Mouse (Mus musculus): ENCODE data around the gene Rcc1l. TPM values are rescaled to one million over a fixed set of nuclear protein-coding genes. Genes with fewer than 3 reads are reported as not detected.

Gene Rcc1l
- total RNA-seq (2021), result 27.6 and 27.7 TPM in 2 replicates
- long read RNA-seq, experiment 1, transcript Rcc1l-201 (11 exons, 2,321 nt), result major isoform, 72 of 97 reads
- long read RNA-seq, experiment 1, partial matches to known transcripts, result 9 of 97 reads
- long read RNA-seq, experiment 1, other reads (novel, unspliced or antisense), result 16 of 97 reads
- long read RNA-seq, experiment 2, transcript Rcc1l-201 (11 exons, 2,321 nt), result major isoform, 38 of 59 reads
- long read RNA-seq, experiment 2, partial matches to known transcripts, result 8 of 59 reads
- long read RNA-seq, experiment 2, other reads (novel, unspliced or antisense), result 13 of 59 reads

DNA sequence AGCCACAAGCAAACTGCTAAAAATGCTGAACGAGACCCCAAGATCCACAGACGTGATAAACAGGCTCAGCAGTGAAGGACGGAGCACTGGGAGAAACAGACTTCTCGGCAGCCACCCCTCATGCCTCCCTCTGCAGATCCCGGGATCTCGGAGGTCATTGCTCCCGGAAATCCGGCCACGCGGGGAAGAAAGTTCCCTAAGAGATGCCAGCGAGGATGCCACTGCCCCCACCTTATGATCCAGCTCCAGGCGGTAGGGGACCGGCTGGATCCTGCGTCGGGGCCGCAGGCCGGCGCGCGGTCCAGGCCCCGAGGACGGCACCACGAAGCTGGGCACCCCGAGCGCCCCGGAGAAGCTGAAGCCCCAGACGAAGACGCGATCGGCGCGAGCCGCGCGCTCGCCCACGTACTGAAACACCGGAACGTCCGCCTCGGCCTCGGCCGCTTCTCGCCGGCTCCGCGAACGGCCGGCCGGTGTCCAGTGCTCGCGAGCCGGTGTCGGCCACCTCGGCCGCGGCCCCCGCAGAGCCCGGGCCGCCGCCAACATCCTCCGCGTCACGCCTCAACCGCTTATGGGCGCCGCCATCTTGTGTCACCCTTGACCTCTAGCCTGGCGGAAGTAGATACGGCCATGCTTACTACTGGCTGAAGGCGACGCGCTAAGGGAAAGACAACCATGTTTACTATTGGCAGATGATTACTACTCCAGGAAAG is at the start of gene Rcc1l:
TSS of gene Rcc1l (minus strand) at position 606 of the 713 bp plus-strand sequence.
- peak; percentile 91 for DNase-seq

DNA sequence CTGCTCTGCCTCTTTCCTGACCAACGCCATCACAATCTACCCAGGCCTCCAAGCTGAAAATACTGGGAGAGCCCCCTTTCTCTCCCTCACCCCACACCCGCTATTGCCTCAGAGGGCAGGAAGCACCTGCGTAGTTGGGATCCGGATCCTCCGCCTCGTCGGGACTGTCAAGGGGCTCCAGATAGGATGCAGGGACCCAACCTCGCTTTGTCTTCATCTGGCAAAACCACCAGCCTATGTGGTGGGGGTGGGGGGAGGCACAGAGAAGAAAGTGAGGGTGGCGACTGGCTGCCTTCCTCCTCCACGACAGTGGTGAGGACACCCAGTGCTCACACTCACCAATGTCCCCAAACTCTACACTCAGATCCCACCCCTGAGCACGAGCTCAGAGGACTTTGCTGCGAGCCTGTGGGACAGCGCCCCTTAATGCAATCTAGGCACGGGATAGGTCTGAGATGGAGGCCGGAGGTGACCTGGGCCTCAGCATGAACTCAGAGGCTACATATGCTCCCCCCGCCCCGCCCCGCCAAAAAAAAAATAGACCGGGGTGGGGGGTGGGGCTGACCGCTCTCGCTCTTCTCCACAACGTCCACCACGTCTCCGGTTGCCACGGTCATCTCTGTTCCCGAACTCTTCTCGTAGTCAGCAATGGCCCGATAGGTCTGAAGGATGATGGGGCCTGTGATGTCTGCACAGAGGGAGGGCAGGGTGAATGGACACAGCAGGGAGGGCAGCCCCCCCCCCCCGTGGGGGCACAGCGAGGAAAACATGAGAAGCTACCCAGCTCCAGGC is 48.7 kb upstream of the Rcc1l start:
- no peak for DNase-seq

DNA sequence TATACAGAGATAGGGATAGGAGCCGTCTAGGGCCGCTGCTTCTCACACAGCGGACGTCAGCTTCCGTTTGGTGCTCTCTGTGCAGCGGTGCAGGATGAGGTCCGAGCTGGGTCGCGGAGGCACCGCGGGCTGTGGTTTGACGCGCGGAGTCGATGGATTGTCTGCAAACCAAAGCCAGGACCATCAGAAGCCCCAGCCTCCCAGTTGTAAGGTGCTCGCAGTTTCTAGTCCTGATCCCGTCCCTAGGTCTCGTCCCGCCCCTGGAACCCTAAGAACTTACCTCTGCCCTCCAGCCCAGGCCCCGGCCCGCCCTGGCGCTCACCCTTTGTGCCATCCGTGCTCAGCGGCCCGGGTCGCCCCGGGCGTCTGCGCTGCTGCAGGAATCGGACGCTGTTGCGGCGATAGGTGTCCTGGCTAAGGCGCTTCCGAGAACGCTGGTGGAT is 45.2 kb upstream of the Rcc1l start:
- no peak for DNase-seq

DNA sequence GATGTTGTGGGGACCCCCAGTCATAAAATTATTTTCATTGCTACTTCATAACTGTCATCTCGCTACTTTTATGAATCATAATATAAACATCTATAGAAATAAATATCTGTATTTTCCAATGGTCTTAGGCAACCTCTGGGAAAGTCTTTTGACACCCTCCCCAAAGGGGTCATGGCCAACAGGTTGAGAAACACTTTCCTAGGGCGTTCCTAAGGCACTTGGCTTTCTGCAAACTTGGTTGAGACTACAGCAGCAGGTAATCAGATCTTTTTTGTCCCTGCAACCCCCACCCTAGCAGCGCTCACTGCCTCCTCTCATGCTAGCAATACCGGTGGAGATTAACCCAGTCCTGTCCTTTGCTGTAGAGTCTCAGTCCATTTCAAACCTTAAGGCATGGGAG is 44.7 kb upstream of the Rcc1l start:
- DNase-seq, result peak; percentile 55

DNA sequence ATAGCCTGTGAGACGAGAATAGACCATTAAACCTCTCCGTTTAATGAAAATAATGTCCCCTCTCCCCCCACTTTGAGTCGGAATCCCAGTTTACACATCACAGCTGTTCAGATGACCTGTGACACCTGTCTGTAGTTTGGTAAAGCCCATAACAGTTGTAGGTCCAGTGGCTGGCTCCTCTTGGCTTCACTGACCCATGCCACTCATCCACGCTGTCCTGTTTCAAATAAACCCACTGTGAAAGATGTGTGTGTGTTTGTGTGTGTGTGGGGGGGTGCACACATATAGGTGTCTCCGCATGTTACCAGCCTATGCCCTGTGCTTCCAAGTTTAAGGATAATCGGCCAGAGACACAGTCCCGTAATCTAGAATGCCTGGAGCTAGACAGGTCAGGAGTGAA is 41.3 kb upstream of the Rcc1l start:
- no peak for DNase-seq

DNA sequence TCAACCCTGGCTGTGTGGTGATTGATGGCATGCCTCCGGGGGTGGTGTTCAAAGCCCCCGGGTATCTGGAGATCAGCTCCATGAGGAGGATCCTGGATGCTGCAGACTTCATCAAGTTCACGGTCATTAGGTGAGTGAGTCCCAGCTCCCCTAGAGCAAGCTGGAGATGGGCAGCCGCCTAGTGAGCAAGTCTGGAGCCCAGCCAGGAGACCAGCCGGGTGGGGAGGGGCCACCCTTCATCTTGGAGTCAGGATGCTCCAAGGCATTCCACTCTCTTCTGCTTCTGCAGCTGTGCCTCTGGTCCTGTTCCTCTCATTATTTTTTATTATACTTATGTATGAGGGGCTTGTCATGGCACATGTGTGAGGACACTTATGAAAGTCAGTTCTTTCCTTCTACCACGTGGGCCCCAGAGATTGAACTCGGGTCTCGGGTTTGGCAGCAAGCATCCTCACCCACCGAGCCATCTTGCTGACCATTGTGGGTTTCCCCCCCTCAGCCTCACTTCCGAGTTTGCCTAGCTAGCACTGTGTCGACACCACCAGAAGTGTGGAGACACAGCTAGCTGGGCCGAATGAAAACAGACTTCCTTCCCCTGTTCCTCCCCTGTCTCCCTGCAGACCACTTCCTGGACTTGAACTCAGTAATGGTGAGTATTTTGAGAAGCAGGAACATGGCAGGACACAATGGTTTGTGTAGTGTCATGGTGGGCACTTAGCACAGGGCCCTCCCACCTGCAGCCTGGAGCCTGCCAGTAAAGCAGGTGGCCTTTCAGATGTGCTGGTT is 37.6 kb upstream of the Rcc1l start:
- no peak for DNase-seq

DNA sequence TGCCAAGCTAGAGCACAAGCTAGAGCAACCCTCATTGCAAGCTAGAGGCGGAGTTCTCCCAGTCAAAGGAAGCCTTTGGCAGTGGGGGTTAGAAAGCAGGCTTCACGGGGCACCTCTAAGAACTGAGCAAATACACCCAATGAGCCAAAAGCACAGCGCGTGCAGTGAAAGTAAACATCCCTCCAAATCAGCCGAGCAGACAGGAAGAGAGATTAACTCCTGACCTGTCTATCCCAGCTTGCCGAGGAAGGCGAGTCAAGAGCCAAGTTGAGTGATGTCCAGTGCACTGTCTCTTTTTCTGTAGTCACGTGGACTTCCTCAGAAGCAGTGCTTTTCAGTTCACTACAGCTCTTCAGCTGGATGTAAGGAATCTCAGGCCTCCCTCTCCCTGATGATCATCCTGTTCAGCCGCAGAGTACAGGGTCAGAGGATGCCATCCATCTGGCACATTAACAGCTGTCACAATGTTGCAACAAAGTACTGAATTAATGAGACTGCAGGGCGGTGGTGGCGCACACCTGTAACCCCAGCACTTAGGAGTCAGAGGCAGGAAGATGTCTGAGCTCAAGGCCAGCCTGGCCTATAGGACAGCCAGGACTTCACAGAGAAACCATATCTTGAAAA is 33.5 kb upstream of the Rcc1l start:
- DNase-seq, result no peak

DNA sequence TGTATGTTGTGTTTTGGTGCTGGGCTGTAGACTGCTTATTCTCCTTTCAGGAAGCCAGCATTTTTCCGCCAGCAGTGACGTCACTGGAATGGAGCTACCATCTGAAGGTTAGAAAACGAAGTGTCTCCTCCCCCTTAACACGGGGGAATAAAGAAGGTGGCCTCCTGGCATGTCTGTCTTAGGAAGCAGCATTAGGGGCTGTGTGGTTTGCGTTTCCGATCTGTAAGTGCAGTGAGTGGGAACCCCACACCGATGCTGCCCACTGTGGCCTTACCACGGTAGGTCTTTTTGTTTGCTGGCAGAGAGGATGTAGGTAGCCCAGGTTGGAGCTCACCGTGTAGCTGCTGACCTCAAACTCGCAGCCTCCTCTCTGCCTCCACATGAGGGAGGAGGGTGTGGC is 30.1 kb upstream of the Rcc1l start:
- no peak for DNase-seq

DNA sequence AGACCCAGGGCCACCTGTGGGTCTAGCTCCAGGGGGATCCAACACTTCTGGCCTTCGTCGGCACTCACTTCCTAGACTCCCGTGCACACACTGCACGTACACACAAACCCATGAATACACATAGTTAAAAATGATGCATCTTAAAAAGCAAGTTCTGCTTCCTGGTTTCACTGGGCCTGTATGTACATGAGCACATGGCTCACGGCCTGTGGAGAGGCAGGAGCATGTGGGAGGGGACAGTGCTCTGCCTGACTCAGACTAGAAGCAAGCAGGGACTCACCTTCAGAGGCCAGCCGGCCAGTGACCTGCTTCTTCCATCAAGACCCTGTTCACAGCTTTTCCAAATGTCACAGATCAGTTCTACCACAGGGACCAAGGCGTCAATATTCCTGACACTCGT is 17.1 kb upstream of the Rcc1l start:
- DNase-seq, result no peak

DNA sequence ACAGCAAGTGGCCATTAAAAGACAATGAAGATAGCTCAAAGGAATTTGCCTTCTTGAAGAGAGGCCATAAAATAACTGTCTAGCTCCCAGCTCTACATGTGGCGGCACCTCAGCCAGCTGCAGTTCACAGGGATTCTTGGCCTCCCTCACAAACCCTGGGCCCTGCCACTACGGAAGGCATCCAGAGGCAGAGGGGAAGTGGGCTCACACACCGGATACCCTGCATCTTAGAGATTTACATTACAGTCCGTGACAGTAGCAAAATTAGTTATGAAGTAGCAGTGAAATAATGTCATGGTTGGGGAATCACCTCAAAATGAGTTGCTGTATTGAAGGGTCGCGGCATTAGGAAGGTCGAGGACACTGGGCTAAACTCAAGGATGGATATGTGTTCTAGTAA is 12.0 kb upstream of the Rcc1l start:
- no peak for DNase-seq

DNA sequence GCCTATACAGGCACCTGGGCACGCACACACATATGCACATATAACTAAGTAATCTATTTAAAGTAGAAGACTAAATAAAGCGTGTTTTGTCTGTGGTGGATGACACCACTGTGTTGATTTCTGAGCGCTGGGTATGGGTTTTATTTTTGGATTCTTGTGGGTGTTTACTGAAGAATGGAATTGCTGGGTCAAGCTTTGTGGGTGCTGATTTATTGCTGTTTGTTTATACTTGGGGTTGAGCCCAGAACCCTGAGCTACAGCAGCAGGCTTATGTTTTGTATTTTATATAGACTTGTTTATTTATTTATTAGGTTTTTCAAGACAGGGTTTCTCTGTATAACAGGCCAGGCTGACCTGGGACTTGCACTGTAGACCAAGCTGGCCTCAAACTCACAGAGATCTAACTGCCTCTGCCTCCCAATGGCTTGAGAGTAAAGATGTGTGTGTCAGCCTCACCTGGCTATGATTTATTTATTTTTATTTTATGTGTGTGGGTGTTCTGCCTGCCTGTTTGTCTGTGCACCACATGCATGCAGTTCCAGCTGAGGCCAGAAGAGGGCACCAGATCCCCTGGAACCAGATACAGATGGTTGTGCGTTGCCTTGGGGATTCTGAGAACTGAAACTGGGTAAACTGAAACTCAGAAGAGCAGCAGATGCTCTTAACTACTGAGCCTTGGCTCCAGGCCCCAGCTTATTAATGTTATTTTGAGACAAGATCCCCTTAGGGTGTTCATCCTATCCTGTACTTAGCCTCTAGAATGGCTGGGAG is 10.6 kb upstream of the Rcc1l start:
- DNase-seq, result peak; percentile 78

DNA sequence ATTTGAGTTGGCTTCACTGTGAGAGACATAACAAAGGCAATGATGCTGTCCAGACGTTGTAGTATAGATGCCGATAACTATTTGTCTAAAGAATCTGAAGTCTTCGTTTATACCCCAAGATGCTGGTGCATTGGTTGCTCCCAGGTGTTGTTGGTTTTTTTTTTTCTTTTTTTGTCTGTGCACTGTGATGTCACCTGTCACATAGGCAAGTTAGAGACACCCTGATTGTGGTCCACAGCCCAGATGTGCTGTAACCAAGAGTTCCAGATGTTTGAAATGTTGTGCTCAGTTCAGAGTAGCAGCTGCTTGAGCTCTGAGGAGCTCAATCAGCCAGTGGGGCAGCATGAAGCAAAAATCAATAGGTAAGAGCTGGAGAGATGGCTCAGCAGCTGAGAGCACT is 9.5 kb upstream of the Rcc1l start:
- DNase-seq, result no peak

DNA sequence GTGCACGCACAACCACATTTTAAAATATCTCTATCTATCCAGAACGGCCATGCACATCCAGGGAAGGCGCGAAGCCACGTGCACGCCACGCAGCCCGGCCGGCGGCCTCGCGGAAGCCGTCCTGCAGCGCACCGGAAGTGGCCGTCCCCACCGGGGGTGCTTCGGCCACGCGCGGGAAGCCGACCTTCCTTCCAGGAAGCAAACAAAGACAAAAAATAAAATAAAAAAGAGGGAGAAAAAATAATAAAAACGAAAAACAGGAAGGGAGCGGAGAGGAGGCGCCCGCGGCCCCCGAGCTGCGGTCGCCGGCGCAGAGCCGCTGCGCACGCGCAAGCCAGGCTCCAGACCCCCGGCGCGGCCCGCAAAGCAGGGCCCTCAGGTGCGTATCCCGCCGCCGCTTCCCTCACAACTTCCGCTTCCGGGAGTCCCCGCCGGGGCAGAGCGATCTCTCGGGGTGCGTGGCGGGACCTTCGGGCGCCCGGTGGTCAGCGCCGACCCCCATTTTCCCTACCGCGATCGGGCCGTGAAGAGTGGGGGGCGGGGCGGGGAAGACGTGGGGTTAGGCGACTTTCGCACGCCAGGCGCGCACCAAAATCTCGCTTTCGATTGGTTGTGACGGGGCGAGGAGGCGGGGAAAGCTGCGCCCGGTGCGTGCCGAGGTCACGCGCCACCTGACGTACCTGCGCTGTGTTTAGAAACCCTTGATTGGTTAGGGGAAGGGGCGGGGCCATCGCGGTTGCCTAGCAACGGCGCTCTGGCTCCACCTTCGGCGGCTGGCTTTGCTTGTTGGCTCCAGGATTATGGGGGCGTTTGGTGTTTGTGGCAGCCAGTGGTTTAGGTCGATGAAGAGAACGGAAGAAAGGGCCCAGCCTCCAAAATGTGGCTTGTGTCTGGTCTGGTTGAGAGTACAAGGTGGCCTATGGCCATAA is 7.6 kb upstream of the Rcc1l start, which contains the start of gene Gtf2ird2:
TSS of gene Gtf2ird2 (plus strand) at position 140 of the 929 bp plus-strand sequence.
- peak; percentile 98 for DNase-seq

DNA sequence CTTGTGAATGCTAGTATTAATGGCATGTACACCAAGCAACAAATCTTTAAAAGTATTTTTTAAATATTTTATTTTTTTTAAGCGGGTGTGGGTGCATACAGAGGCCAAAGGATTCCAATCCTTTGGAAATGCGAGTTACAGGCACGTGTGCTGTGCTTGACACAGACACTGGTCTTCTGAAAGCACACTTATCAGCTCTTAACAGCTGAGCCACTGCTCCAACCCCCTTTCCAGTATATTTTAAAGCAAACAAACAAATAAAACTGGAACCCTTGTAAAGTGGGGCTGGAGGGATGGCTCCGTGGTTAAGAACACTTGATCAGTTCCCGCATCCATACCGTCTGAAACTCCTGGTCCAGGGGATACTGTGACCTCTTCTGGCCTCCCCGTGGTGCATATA is 6.6 kb upstream of the Rcc1l start:
- DNase-seq, result no peak

DNA sequence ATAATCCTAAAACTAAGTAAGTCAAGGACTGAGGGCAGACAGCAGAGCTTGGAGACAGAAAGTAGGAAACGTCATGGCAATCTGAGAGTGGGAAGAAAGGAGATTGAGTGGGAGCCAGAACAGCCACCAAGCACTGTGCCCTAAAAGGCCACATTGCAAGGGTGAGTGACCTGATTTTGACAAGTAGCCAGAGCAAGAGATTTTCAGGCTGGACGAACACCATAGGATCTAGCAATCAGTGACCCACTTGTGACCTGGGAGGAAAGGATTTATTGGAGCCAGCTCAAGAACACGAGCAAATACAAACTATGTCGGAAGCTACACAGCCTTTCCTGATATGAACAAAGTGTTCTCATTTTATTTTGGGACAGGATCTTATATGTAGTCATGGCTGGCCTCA is 6.2 kb upstream of the Rcc1l start:
- peak; percentile 65 for DNase-seq

DNA sequence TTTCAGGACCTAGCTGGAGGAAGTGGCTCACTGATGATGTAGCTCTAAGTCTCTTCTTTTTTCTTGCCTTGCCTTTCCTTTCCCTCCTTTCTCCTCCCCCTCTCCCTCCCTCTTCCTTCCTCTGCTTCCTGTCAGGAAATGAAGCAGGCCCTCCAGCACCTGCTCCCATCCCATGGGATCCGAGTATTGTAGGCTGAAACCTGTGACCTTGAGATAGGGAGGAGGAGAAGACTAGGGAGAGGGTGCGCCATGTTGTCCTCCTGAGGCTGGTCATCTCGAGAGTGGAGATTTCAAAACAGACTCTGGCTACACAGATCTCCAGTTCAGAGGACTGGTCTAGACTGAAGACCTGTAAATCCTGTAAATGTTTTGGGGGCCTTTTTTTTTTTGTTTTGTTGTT is 5.6 kb upstream of the Rcc1l start:
- peak; percentile 41 for DNase-seq

DNA sequence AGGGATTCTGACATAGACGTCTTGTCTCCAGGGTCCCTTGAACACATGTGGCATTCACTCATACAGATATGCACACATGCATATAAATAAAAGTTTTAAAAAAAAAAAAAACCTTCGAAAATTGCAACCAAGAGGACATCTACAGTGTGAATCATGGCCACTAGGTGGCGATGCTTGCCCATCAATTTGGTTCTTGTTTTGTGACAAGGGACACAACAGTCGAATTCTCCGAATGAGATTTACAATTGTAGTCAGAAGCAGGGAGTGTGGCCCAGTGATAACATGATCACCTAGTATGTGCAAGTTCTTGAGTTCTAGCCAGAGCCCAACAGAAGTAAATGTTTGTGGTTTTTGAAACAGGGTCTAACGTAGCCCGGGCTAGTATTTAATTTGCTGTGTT is 3.3 kb upstream of the Rcc1l start:
- peak; percentile 90 for DNase-seq

DNA sequence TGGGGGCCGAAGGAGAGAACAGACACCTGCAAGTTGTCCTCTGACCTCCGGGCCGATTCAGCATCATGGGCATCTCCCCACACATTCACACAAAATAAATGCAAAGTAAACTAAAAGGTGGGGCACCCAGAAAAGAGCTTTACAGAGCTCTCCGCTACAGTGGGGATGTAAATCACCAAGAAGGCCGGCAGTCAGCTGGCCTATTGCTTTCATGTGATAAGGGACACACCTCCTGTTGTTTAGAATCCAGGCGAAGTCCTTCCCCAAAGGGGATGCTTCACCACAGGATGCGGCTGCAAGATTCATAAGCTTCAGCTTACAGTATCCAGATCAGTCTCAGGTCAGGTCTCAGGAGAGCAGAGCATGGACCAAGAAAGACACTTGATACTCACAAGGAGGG is 2.0 kb upstream of the Rcc1l start:
- no peak for DNase-seq

DNA sequence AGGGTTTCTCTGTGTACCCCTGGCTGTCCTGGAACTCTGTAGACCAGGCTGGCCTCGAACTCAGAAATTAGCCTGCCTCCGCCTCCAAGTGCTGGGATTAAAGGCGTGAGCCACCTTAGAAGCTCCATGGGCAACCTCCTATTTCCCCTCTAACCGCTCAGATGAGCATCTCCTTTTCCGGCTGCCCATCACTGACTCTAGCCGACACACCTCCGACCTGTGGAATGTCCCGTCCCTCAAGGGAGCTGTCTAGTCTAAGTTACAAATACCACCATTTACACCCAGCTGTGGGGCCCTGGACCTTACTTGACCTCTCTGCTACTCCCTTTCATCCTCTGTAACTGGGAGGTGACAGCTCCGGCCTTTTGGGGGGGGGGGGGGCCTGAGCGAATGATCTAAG is 878 bp downstream of the Rcc1l start:
- DNase-seq, result peak; percentile 29

DNA sequence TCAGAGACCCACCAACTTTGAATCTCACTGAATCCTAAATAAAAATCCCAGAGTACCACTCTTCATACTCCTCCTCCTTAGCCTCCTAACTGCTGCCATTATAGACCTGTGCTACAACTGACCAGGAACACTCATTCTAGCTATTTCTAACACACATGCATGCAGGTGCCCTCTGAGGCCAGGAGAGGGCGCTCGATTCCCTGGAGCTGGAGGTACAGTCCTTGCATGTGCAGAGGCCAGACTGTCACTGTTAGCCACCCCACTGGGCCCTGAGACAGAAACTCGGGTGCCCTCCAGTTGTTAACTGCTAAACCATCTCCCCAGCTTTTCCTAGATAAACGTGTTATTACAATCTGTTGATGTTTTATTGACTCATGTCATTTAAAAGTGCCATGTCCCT is 3.4 kb downstream of the Rcc1l start:
- peak; percentile 79 for DNase-seq

All from adrenal gland, postnatal 14 days (tissue).